Mouse (Mus musculus) cerebellum, adult 2 months (tissue): ENCODE results near the gene Myrfl. TPM values are rescaled to one million over a fixed set of nuclear protein-coding genes. Genes with fewer than 3 reads are reported as not detected.

ENCODE experiments used
- DNase-seq, 2 experiments: peaks; one replicate each; pipeline ENCODE4 v3.0.0; 2021
- H3K27ac ChIP-seq: fragments of 200-500 bp; 2 replicates; pipeline ENCODE4 v1.5.1; 2012; ENCODE audit warnings: low read length, control low read depth, inconsistent platforms; ENCODE audit not compliant: insufficient read depth
- H3K27me3 ChIP-seq: fragments of 200-500 bp; 2 replicates; pipeline ENCODE4 v1.6.1; 2012; ENCODE audit warnings: inconsistent platforms, mild to moderate bottlenecking, low read length, moderate library complexity; ENCODE audit not compliant: control insufficient read depth, insufficient read depth
- H3K4me1 ChIP-seq: fragments of 200-500 bp; 2 replicates; pipeline ENCODE4 v1.6.1; 2011; ENCODE audit warnings: low read length; ENCODE audit not compliant: control insufficient read depth, insufficient read depth
- H3K4me3 ChIP-seq: fragments of 200-500 bp; replicated peaks from 2 replicates; pipeline ENCODE3; 2011; ENCODE audit warnings: mild to moderate bottlenecking, low read depth, low read length, control low read depth; ENCODE audit not compliant: insufficient read depth
- CTCF ChIP-seq: fragments of 200-500 bp; IDR thresholded peaks from 2 replicates; pipeline ENCODE4 v1.5.1; 2011; ENCODE audit warnings: low read depth, mild to moderate bottlenecking, control low read depth, low read length, moderate library complexity, borderline replicate concordance; ENCODE audit not compliant: insufficient read depth
- POLR2A ChIP-seq: fragments of 200-500 bp; IDR thresholded peaks from 2 replicates; pipeline ENCODE4 v1.6.1; 2011; ENCODE audit warnings: low read length, control low read depth, borderline replicate concordance; ENCODE audit not compliant: insufficient read depth
- WGBS: fragments of 180-500 bp; shearing (Covaris S2); methylation state at CpG from one replicate; pipeline ENCODE4 v1.1.7; 2018; 5-methylcytosine and 5-hydroxymethylcytosine counted together
- polyA plus RNA-seq: library from polyadenylated mRNA; depleted of rRNA; stranded (reverse); fragments of >200 nt; gene quantifications from 2 replicates; pipeline ENCODE4 v1.2.3, GENCODE M21; 2012

The Myrfl gene
- polyA plus RNA-seq, 1 experiment = 0.10 TPM

- 71% methylated on average over 15 of the region's 15 CpGs for WGBS
- Histone ChIP-seq H3K4me3 (no peak overlapping the region), H3K27me3 (no peaks in the 10 kb centered on the region), H3K4me1 (no peaks in the 10 kb centered on the region), H3K27ac (no peak overlapping the region)
- no peak for DNase-seq
- no peak for TF ChIP-seq POLR2A
- no peak for TF ChIP-seq CTCF
Measured at GRCm38 (mm10) chr10:116908901-116909642, 12.4 kb upstream of the Myrfl start.

GRCm38 (mm10) chr10:116906794-116907193 lies 10.1 kb upstream of the Myrfl start:
- no peak for DNase-seq
- Histone ChIP-seq H3K27ac (no peak overlapping the region), H3K27me3 (no peaks in the 10 kb centered on the region), H3K4me1 (no peaks in the 10 kb centered on the region), H3K4me3 (no peak overlapping the region)
- WGBS = 95% methylated on average over 9 of the region's 9 CpGs
- TF ChIP-seq CTCF (no peak), POLR2A (no peak)

- Histone ChIP-seq H3K27me3 (no peaks in the 10 kb centered on the region), H3K4me3 (no peak overlapping the region), H3K27ac (no peak overlapping the region), H3K4me1 (no peaks in the 10 kb centered on the region)
- WGBS = 72% methylated on average over 10 of the region's 10 CpGs
- TF ChIP-seq CTCF (no peak), POLR2A (no peak)
- DNase-seq = no peak
Measured at GRCm38 (mm10) chr10:116904503-116904908, 7.8 kb upstream of the Myrfl start.

- WGBS = 80% methylated on average over 12 of the region's 12 CpGs
Measured at GRCm38 (mm10) chr10:116895108-116895833, 1.4 kb downstream of the Myrfl start.

GRCm38 (mm10) chr10:116894540-116894939 lies 2.2 kb downstream of the Myrfl start:
- WGBS = 81% methylated on average over 6 of the region's 6 CpGs
- H3K27ac ChIP-seq = no peak overlapping the region

More at GRCm38 (mm10) chr10:116895108-116895833, 1.4 kb downstream of the Myrfl start:
- no peak for TF ChIP-seq POLR2A
- TF ChIP-seq CTCF = no peak
- peak in 1 of 2 experiments; percentile 31 for DNase-seq
- H3K4me3 ChIP-seq = no peak overlapping the region
- no peaks in the 10 kb centered on the region for H3K27me3 ChIP-seq
- H3K27ac ChIP-seq = no peak overlapping the region
- H3K4me1 ChIP-seq = peaks cover 10% of the 10 kb centered on the region

GRCm38 (mm10) chr10:116893753-116894152 lies 3.0 kb downstream of the Myrfl start:
- H3K27me3 ChIP-seq = no peaks in the 10 kb centered on the region
- no peak overlapping the region for H3K27ac ChIP-seq
- peak; percentile 60 to 71 for DNase-seq
- peaks cover 10% of the 10 kb centered on the region for H3K4me1 ChIP-seq
- TF ChIP-seq POLR2A = no peak
- TF ChIP-seq CTCF = peak; percentile 76
- H3K4me3 ChIP-seq = no peak overlapping the region
- 11% methylated on average over 3 of the region's 3 CpGs for WGBS

More at GRCm38 (mm10) chr10:116894540-116894939, 2.2 kb downstream of the Myrfl start:
- Histone ChIP-seq H3K27me3 (no peaks in the 10 kb centered on the region), H3K4me1 (peaks cover 10% of the 10 kb centered on the region), H3K4me3 (no peak overlapping the region)
- no peak for DNase-seq
- TF ChIP-seq POLR2A (no peak), CTCF (no peak)

- Histone ChIP-seq H3K4me1 (peaks cover 10% of the 10 kb centered on the region), H3K4me3 (no peak overlapping the region), H3K27me3 (no peaks in the 10 kb centered on the region), H3K27ac (no peak overlapping the region)
- no peak for DNase-seq
- 71% methylated on average over 5 of the region's 5 CpGs for WGBS
- TF ChIP-seq POLR2A = no peak
Measured at GRCm38 (mm10) chr10:116890587-116890986, 6.1 kb downstream of the Myrfl start.

- no peak overlapping the region for H3K27ac ChIP-seq
- H3K4me3 ChIP-seq = no peak overlapping the region
- 87% methylated on average over 3 of the region's 3 CpGs for WGBS
- H3K27me3 ChIP-seq = no peaks in the 10 kb centered on the region
- DNase-seq = no peak
- TF ChIP-seq POLR2A (no peak), CTCF (no peak)
- H3K4me1 ChIP-seq = no peaks in the 10 kb centered on the region
Measured at GRCm38 (mm10) chr10:116884552-116884951, 12.2 kb downstream of the Myrfl start.
